Mouse (Mus musculus) liver, embryonic 14.5 days (tissue): Measurements from ENCODE around the gene Sncb. TPM values are rescaled to one million over a fixed set of nuclear protein-coding genes. Genes with fewer than 3 reads are reported as not detected.

Experiments
- ATAC-seq: fragments of 200-750 bp; cut with Nextera tagmentation; 2 replicates; pipeline ENCODE4 v1.8.0; 2017; ENCODE audit warnings: moderate number of reproducible peaks, mild to moderate bottlenecking, moderate library complexity; ENCODE audit not compliant: insufficient read depth
- DNase-seq, 3 experiments: peaks; one replicate each; pipeline ENCODE4 v3.0.0-alpha.2; 2012 to 2013; ENCODE audit warnings: low read depth in 3 of 3, low spot score in 3 of 3
- H3K27ac ChIP-seq: fragments of 300-500 bp; sonication (generic); 2 replicates; pipeline ENCODE4 v1.5.1; 2014; ENCODE audit warnings: moderate library complexity, mild to moderate bottlenecking, control low read depth, inconsistent platforms
- H3K27me3 ChIP-seq: fragments of 300-500 bp; sonication (generic); 2 replicates; pipeline ENCODE4 v1.6.1; 2014; ENCODE audit warnings: mild to moderate bottlenecking, low read length, moderate library complexity; ENCODE audit not compliant: control insufficient read depth, insufficient read depth
- H3K36me3 ChIP-seq: fragments of 300-500 bp; sonication (generic); replicated peaks from 2 replicates; pipeline ENCODE4 v1.6.1; 2014; ENCODE audit warnings: low read depth; ENCODE audit not compliant: control insufficient read depth, insufficient read depth
- H3K4me1 ChIP-seq, 2 experiments: fragments of 200-500 bp in 1 of 2; fragments of 300-500 bp in 1 of 2; sonication (generic) in 1 of 2; replicated peaks; 2 replicates each; pipeline ENCODE4 v1.6.1; 2012 to 2014; ENCODE audit warnings: antibody characterized with exemption in 1 of 2, inconsistent platforms in 1 of 2, low read length in 1 of 2; ENCODE audit not compliant: control insufficient read depth in 2 of 2, insufficient read depth in 2 of 2
- H3K4me2 ChIP-seq: fragments of 300-500 bp; sonication (generic); 2 replicates; pipeline ENCODE4 v1.6.1; 2014; ENCODE audit warnings: low read depth, mild to moderate bottlenecking, control low read depth, moderate library complexity
- H3K4me3 ChIP-seq, 2 experiments: fragments of 200-500 bp in 1 of 2; fragments of 300-500 bp in 1 of 2; sonication (generic) in 1 of 2; 2 replicates each; pipeline ENCODE4 v1.5.1; 2012 to 2014; ENCODE audit warnings: low read depth in 2 of 2, low read length in 2 of 2, mild to moderate bottlenecking in 2 of 2, control low read depth in 1 of 2, inconsistent platforms in 1 of 2, moderate library complexity in 1 of 2; ENCODE audit not compliant: insufficient read depth in 1 of 2
- H3K9ac ChIP-seq: fragments of 300-500 bp; sonication (generic); replicated peaks from 2 replicates; pipeline ENCODE4 v1.6.1; 2014; ENCODE audit warnings: mild to moderate bottlenecking, control low read depth, moderate library complexity
- H3K9me3 ChIP-seq: fragments of 300-500 bp; sonication (generic); 2 replicates; pipeline ENCODE4 v1.6.1; 2016; ENCODE audit warnings: low read length, mixed read lengths; ENCODE audit not compliant: control insufficient read depth
- CTCF ChIP-seq: IDR thresholded peaks from 2 replicates; pipeline ENCODE4 v1.5.1; 2016; ENCODE audit warnings: antibody characterized with exemption, low read depth, control low read depth
- EP300 ChIP-seq: IDR thresholded peaks from 2 replicates; pipeline ENCODE4 v1.6.1; 2016; ENCODE audit warnings: antibody characterized with exemption, low read depth
- WGBS: fragments of 180-500 bp; shearing (Covaris S2); extraction: QIAGEN DNeasy Blood & Tissue Kit; methylation state at CpG from one replicate; pipeline ENCODE4 v1.1.7; 2014; ENCODE audit not compliant: insufficient replicate concordance; 5-methylcytosine and 5-hydroxymethylcytosine counted together
- polyA plus RNA-seq, 2 experiments: library from polyadenylated mRNA; depleted of rRNA in 1 of 2; stranded (reverse) in 1 of 2; unstranded in 1 of 2; fragments of >200 nt; fragmentation: Nextera tagmentation in 1 of 2; extraction: Ambion mirVana in 1 of 2; gene quantifications; 2 replicates each; pipeline versions ENCODE4 v1.2.1 to v1.2.3; 2012 to 2014

Sncb gene
- polyA plus RNA-seq, 2 experiments, result 0.02 TPM; not detected in 1

DNA sequence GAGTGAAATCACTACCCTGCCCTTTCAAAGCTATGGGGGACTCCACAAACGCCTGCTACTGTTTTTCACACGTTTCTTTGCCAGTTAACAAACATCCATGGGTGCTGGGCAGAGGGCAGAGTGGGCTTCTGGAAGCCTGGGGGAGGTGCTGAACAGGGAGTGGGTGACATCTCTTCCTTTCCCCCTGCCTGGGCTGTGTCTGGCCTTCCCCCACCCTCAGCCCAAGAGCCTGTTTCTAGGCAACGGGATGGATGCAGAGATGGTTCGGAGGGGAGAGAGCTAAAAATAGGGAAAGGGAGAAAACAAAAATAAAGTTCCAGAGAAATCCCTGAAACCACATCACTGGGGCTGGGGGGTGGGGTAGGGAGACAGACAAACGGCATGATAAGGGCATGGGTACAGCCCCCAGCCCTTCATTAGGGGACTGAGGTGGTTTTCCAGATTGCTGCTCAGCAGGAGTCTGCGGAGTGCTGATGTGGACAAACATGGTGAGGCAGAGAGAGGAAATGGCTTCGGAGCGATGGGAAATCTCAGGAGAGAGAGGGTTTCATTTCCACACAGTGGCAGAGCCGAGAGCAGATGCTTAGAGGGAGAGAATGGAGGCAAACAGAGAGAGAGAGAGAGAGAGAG is 11.1 kb downstream of the Sncb start:
- Histone ChIP-seq H3K9me3 (no peaks in the 10 kb centered on the region), H3K9ac (no peak overlapping the region), H3K27ac (no peak overlapping the region), H3K4me3 (no peak overlapping the region), H3K27me3 (peaks cover 17% of the 10 kb centered on the region), H3K4me2 (no peak overlapping the region), H3K4me1 (0 out of 4 replicates have a peak, but pooled peaks cover 0 to 2% of the 10 kb centered on the region in 2 experiments), H3K36me3 (no peaks in the 10 kb centered on the region)
- no peak for DNase-seq
- TF ChIP-seq EP300, result no peak
- TF ChIP-seq CTCF, result no peak
- 23% methylated on average over 9 of the region's 9 CpGs for WGBS
- no peak for ATAC-seq

DNA sequence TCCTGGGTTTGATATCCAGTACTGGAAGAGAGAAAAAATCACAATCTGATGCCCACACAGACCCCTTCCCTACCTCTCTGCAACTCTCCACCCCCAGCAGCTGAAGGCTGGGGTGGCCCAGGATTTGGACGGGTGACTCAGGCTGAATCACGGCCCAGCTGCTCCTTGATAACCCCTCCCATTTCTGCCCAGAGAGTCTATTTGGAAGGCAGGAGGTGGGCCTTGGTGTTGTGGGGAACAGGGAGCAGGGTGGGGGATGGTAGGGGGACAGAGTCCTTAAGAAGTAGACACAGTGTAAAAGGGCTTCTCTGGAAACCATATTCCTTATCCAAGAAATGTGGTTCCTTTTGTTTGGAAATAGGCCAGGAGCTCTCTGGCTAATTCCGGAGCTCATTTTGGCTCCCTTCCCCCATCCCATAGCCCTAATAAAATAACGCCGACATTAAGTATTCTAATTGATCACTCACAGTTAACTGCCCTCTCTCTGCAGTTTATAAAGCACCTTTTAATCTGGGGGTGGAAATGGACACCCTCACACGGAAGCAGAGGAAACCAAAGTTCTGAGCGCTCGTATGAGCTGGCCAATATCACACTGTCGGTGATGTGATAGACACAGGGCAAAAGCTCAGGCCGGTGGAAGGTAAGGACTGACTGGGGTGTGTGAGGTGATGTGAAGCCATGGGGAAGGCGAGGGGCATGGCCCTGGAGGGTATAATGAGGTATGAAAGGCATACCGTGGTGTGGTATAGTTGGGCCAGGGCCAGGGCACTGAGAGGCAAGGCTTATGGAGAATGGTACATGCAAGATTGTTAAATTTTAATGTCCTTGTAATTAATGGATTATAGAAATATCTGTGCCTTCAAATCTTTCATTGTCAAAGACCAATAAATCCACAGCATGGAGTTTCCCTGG is 12.0 kb downstream of the Sncb start:
- no peak overlapping the region for H3K4me2 ChIP-seq
- 0 out of 4 replicates have a peak, but pooled peaks cover 0 to 2% of the 10 kb centered on the region in 2 experiments for H3K4me1 ChIP-seq
- H3K9ac ChIP-seq, result no peak overlapping the region
- WGBS, result 35% methylated on average over 12 of the region's 12 CpGs
- no peak for DNase-seq
- peaks cover 22% of the 10 kb centered on the region for H3K27me3 ChIP-seq
- ATAC-seq, result no peak
- no peaks in the 10 kb centered on the region for H3K9me3 ChIP-seq
- H3K36me3 ChIP-seq, result no peaks in the 10 kb centered on the region
- H3K27ac ChIP-seq, result no peak overlapping the region
- TF ChIP-seq EP300 (no peak), CTCF (no peak)
- no peak overlapping the region for H3K4me3 ChIP-seq

DNA sequence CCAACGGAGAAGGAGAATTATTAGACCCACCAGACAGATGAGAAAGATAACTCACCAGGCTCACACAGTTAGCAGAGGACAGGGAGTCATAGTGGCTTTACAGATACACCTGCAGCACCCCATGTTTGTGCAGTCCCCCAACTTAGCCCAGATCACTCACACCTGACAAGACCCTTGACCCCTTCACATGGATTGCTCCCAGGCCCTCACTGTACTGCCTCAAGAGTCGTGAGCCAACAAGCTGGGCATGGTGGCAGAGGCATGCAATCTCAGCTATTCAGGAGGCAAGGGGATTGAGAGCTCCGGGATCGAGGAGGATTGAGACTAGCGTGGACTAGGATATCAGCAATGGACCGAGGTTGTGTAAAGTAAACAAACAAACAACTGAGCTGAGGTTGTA is 12.7 kb downstream of the Sncb start:
- TF ChIP-seq CTCF, result no peak
- TF ChIP-seq EP300, result no peak
- 46% methylated on average over 6 of the region's 6 CpGs for WGBS
- 0 out of 4 replicates have a peak, but pooled peaks cover 0 to 2% of the 10 kb centered on the region in 2 experiments for H3K4me1 ChIP-seq
- H3K27me3 ChIP-seq, result peaks cover 28% of the 10 kb centered on the region
- no peaks in the 10 kb centered on the region for H3K9me3 ChIP-seq
- H3K4me2 ChIP-seq, result no peak overlapping the region
- H3K4me3 ChIP-seq, result no peak overlapping the region
- H3K27ac ChIP-seq, result no peak overlapping the region
- no peaks in the 10 kb centered on the region for H3K36me3 ChIP-seq
- DNase-seq (no peak), ATAC-seq (no peak)
- no peak overlapping the region for H3K9ac ChIP-seq

DNA sequence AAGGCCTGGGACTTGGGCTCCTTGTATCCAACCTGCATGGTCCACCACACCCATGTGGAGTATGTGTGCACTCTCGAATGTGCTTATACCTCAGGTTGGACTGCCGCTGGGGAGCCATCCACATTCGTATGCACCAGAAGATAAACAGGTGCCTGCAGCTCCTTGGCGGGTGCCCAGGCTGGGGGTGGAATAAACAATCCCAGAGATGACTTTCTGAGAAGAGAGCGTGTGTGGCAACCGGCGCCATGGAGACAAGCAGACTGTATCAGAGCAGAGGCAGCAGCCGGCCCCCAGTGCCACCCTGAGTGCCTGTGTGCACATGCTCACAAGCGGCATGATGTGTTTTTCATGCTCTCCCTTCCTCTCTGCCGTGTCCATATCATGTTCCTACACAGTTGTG is 13.7 kb downstream of the Sncb start:
- TF ChIP-seq CTCF (no peak), EP300 (no peak)
- DNase-seq, result no peak
- H3K4me1 ChIP-seq, result 0 out of 4 replicates have a peak, but pooled peaks cover 0 to under 1% of the 10 kb centered on the region in 2 experiments
- WGBS, result 52% methylated on average over 10 of the region's 10 CpGs
- no peak overlapping the region for H3K9ac ChIP-seq
- no peaks in the 10 kb centered on the region for H3K9me3 ChIP-seq
- no peak overlapping the region for H3K4me2 ChIP-seq
- ATAC-seq, result no peak
- H3K27me3 ChIP-seq, result peaks cover 26% of the 10 kb centered on the region
- no peaks in the 10 kb centered on the region for H3K36me3 ChIP-seq
- H3K27ac ChIP-seq, result no peak overlapping the region
- no peak overlapping the region for H3K4me3 ChIP-seq

DNA sequence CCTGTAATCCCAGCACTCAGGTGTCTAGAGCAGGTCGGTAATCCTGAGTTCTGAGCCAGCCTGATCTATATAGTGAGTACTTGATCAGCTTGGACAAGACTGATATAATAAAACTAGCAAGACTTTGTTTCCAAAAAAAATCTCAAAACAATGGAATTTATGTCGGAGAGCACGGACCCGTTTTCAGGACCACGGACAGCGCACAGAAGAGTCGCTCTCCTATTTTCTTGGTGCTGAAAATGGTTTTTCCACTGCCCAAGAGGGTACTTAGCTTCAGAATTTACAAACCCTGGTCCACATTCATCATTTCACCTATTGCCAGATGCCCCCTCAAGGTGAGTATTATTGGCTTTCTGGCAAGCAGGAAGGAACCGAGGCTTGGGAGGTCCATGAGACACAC is 15.7 kb downstream of the Sncb start:
- Histone ChIP-seq H3K27me3 (peaks cover 26% of the 10 kb centered on the region), H3K27ac (no peak overlapping the region), H3K4me1 (no peaks in the 10 kb centered on the region), H3K9ac (no peak overlapping the region), H3K4me2 (no peak overlapping the region), H3K9me3 (no peaks in the 10 kb centered on the region), H3K36me3 (no peaks in the 10 kb centered on the region), H3K4me3 (no peak overlapping the region)
- WGBS, result 4% methylated on average over 8 of the region's 8 CpGs
- no peak for TF ChIP-seq EP300
- TF ChIP-seq CTCF, result no peak
- ATAC-seq, result no peak
- peak in 1 of 3 experiments; percentile 3 for DNase-seq
